Mouse (Mus musculus): Measurements from ENCODE around the gene Lamtor1. TPM values are rescaled to one million over a fixed set of nuclear protein-coding genes. Genes with fewer than 3 reads are reported as not detected.
"Not testable (repeated sequence)": the region's sequence is repeated elsewhere in the genome, so short reads cannot be mapped to it uniquely, and the experiment has no call there.

The Lamtor1 gene
- total RNA-seq, 2 experiments from 2014 or later: 105 to 111 TPM

- DNase-seq (ENCODE audit: low spot score); intact Hi-C loops (cut with DNase I): not testable (repeated sequence)
These were observed 43.3 kb downstream of the Lamtor1 start for GRCm38 (mm10) chr7:101949008-101949407.

GRCm38 (mm10) chr7:101951648-101952047 is 45.9 kb downstream of the Lamtor1 start:
- intact Hi-C loops (cut with DNase I): no loop called here
- no peak for DNase-seq (ENCODE audit: low spot score)

- intact Hi-C loops (cut with DNase I): no loop called here
- no peak for DNase-seq (ENCODE audit: low spot score)
These were observed 46.4 kb downstream of the Lamtor1 start for GRCm38 (mm10) chr7:101952098-101952497.

- DNase-seq (ENCODE audit: low spot score): no peak
- intact Hi-C loops (cut with DNase I): no loop called here
These were observed 48.5 kb downstream of the Lamtor1 start for GRCm38 (mm10) chr7:101954163-101954562.

GRCm38 (mm10) chr7:101955276-101955675 is 49.6 kb downstream of the Lamtor1 start:
- intact Hi-C loops (cut with DNase I): no loop called here

GRCm38 (mm10) chr7:101955862-101956261 is 50.2 kb downstream of the Lamtor1 start:
- DNase-seq (ENCODE audit: low spot score): no peak
- intact Hi-C loops (cut with DNase I): no loop called here

More at GRCm38 (mm10) chr7:101955276-101955675, 49.6 kb downstream of the Lamtor1 start:
- no peak for DNase-seq (ENCODE audit: low spot score)

- no peak for DNase-seq (ENCODE audit: low spot score)
- intact Hi-C loops (cut with DNase I): no loop called here
These were observed 50.8 kb downstream of the Lamtor1 start for GRCm38 (mm10) chr7:101956481-101956880.

GRCm38 (mm10) chr7:101956911-101957310 is 51.2 kb downstream of the Lamtor1 start:
- intact Hi-C loops (cut with DNase I): no loop called here
- no peak for DNase-seq (ENCODE audit: low spot score)

GRCm38 (mm10) chr7:101962829-101963228 is 57.1 kb downstream of the Lamtor1 start:
- DNase-seq (ENCODE audit: low spot score): no peak
- intact Hi-C loops (cut with DNase I): no loop called here

GRCm38 (mm10) chr7:101963621-101964020 is 57.9 kb downstream of the Lamtor1 start:
- intact Hi-C loops (cut with DNase I): no loop called here
- no peak for DNase-seq (ENCODE audit: low spot score)

- no peak for DNase-seq (ENCODE audit: low spot score)
These were observed 58.8 kb downstream of the Lamtor1 start for GRCm38 (mm10) chr7:101964551-101964950.

GRCm38 (mm10) chr7:101965606-101966005 is 59.9 kb downstream of the Lamtor1 start:
- DNase-seq (ENCODE audit: low spot score): no peak
- intact Hi-C loops (cut with DNase I): loop anchor here (5.0 kb wide), 2 partner anchors 33 to 48 kb away; partner anchors contain the start of genes Lrrc51 and Numa1

More at GRCm38 (mm10) chr7:101964551-101964950, 58.8 kb downstream of the Lamtor1 start:
- intact Hi-C loops (cut with DNase I): no loop called here

GRCm38 (mm10) chr7:101967256-101967655 is 61.6 kb downstream of the Lamtor1 start:
- no peak for DNase-seq (ENCODE audit: low spot score)
- intact Hi-C loops (cut with DNase I): loop anchor here (5.0 kb wide), 2 partner anchors 35 to 50 kb away; partner anchors contain the start of genes Lrrc51 and Numa1

- intact Hi-C loops (cut with DNase I): loop anchor here (5.0 kb wide), 2 partner anchors 36 to 51 kb away; partner anchors contain the start of genes Lrrc51 and Numa1
- DNase-seq (ENCODE audit: low spot score): no peak
These were observed 63.0 kb downstream of the Lamtor1 start for GRCm38 (mm10) chr7:101968751-101969150.

GRCm38 (mm10) chr7:101969694-101970428 is 64.2 kb downstream of the Lamtor1 start:
- peak; percentile 74 for DNase-seq (ENCODE audit: low spot score)
- intact Hi-C loops (cut with DNase I): loop anchor here (5.0 kb wide), 2 partner anchors 38 to 53 kb away; partner anchors contain the start of genes Lrrc51 and Numa1

GRCm38 (mm10) chr7:101970429-101970775 is 64.7 kb downstream of the Lamtor1 start:
- intact Hi-C loops (cut with DNase I): no loop called here
- DNase-seq (ENCODE audit: low spot score): peak; percentile 78

GRCm38 (mm10) chr7:101970821-101971461 is 65.2 kb downstream of the Lamtor1 start:
- intact Hi-C loops (cut with DNase I): no loop called here
- peak; percentile 76 for DNase-seq (ENCODE audit: low spot score)

GRCm38 (mm10) chr7:101971721-101972120 is 66.0 kb downstream of the Lamtor1 start:
- intact Hi-C loops (cut with DNase I): loop anchor here (2.0 kb wide), 1 partner anchor 17 kb away; no protein-coding TSS in a partner anchor
- no peak for DNase-seq (ENCODE audit: low spot score)

GRCm38 (mm10) chr7:101973730-101974129 is 68.0 kb downstream of the Lamtor1 start:
- intact Hi-C loops (cut with DNase I): loop anchor here (2.0 kb wide), 1 partner anchor 15 kb away; no protein-coding TSS in a partner anchor
- DNase-seq (ENCODE audit: low spot score): no peak

- intact Hi-C loops (cut with DNase I): no loop called here
- peak; percentile 52 for DNase-seq (ENCODE audit: low spot score)
These were observed 68.8 kb downstream of the Lamtor1 start for GRCm38 (mm10) chr7:101974505-101974904.

All from heart, postnatal 25 days (tissue).